Mouse (Mus musculus) C2C12 (cell line): ENCODE data around the gene Usf3. TPM values are rescaled to one million over a fixed set of nuclear protein-coding genes. Genes with fewer than 3 reads are reported as not detected.
A peak's percentile ranks its signal among the peaks of the same experiment; 100 is the strongest.

ENCODE experiments used
- H3K27me3 ChIP-seq: one replicate; pipeline ENCODE4 v1.6.1; 2011; ENCODE audit not compliant: control insufficient read depth, insufficient read depth, insufficient read length
- H3K36me3 ChIP-seq: one replicate; pipeline ENCODE4 v1.6.1; 2011; ENCODE audit not compliant: control insufficient read depth, insufficient read depth
- H3K4me3 ChIP-seq: one replicate; pipeline ENCODE4 v1.5.1; 2011; ENCODE audit warnings: mild to moderate bottlenecking, control low read depth; ENCODE audit not compliant: poor library complexity, insufficient read depth, severe bottlenecking
- H3K79me2 ChIP-seq: one replicate; pipeline ENCODE4 v1.6.1; 2011; ENCODE audit not compliant: control insufficient read depth, insufficient read depth
- H3K79me3 ChIP-seq: one replicate; pipeline ENCODE4 v1.6.1; 2011; ENCODE audit warnings: low read depth, control low read depth
- H3ac ChIP-seq: one replicate; pipeline ENCODE3; 2011; ENCODE audit warnings: low read depth; ENCODE audit not compliant: control insufficient read depth, insufficient read length
- CEBPB ChIP-seq: IDR thresholded peaks from one replicate; pipeline ENCODE4 v1.6.1; 2011; ENCODE audit warnings: low read depth, mild to moderate bottlenecking, control low read depth, moderate library complexity
- CTCF ChIP-seq: IDR thresholded peaks from one replicate; pipeline ENCODE4 v1.5.1; 2011; ENCODE audit not compliant: control insufficient read depth, insufficient read depth, insufficient read length
- FOSL1 ChIP-seq: IDR thresholded peaks from one replicate; pipeline ENCODE4 v1.8.0; 2011; ENCODE audit warnings: mild to moderate bottlenecking, low read length; ENCODE audit not compliant: poor library complexity, insufficient read depth, severe bottlenecking
- MAX ChIP-seq: IDR thresholded peaks from one replicate; pipeline ENCODE4 v1.6.1; 2011; ENCODE audit warnings: mild to moderate bottlenecking, control low read depth
- MYOD1 ChIP-seq: IDR thresholded peaks from one replicate; pipeline ENCODE4 v1.6.1; 2011; ENCODE audit warnings: low read depth; ENCODE audit not compliant: control insufficient read depth, insufficient read length
- MYOG ChIP-seq: IDR thresholded peaks from one replicate; pipeline ENCODE4 v1.6.1; 2011; ENCODE audit not compliant: control insufficient read depth, insufficient read length; ENCODE audit errors: extremely low read depth
- USF1 ChIP-seq: IDR thresholded peaks from one replicate; pipeline ENCODE4 v1.6.1; 2011; ENCODE audit warnings: low read depth, mild to moderate bottlenecking, control low read depth, moderate library complexity
- polyA plus RNA-seq: library from polyadenylated mRNA; unstranded; fragments of >200 nt; fragmentation: generic; extraction: Trizol; gene quantifications from one replicate; pipeline ENCODE4 v1.2.1, GENCODE M21; 2012; ENCODE audit warnings: missing spikeins

The Usf3 gene
- polyA plus RNA-seq, 1 experiment, result 2.2 TPM

DNA sequence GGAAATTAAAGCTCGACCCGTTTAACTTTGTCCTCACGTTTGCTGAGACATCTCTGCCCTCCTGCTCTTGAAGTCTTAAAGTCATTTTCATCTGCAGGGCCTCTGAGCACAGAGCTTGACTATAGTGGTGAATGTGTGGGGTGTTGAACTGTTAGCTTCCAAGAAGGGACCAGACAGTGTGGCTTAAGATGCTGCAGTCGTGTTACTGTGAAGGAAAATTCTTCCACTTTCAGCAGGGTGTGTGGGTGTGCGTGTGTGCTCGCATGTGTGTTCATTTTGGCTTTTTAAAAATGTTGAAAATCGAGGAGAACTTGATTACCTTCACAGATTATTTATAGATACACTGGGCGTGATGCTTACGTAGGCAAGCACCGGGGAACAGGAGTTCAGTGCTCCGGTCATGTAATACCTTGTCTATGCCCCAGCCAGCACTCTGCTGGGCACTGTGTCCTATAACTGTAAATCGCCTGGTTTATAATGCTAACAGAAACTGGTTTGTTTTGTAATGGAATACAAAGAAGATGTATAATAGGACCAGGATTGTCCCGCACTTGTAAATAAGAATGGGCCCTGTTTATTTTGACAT is 53.8 kb downstream of the Usf3 start:
- Histone ChIP-seq H3K79me2 (no peaks in the 10 kb centered on the region), H3ac (no peak overlapping the region), H3K4me3 (no peak overlapping the region), H3K79me3 (no peaks in the 10 kb centered on the region), H3K36me3 (no peaks in the 10 kb centered on the region), H3K27me3 (no peaks in the 10 kb centered on the region)
- no peak for TF ChIP-seq MYOG
- no peak for TF ChIP-seq FOSL1
- no peak for TF ChIP-seq MYOD1
- TF ChIP-seq CTCF, result no peak
- no peak for TF ChIP-seq CEBPB

DNA sequence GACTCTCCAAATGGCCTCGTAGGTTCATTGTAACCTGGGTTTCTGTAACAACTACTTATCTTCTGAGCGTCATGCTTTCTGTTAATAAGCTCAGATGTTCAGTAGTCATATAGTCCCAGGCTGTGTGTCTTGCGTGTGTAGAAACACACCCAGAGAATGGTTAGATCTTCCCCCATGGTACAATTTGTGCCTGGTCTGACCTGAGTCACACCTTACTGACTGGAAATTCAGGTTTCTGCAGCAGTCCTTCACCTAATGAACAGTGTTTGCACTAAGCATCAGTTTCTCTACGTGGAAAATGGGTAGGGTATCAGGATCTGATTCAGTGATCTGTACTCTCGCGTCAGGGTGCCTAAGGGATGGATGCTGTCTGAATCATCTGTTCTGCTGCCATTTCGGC is 60.0 kb downstream of the Usf3 start:
- Histone ChIP-seq H3K79me2 (no peaks in the 10 kb centered on the region), H3K36me3 (no peaks in the 10 kb centered on the region), H3ac (no peak overlapping the region), H3K4me3 (no peak overlapping the region), H3K27me3 (no peaks in the 10 kb centered on the region), H3K79me3 (no peaks in the 10 kb centered on the region)
- TF ChIP-seq CEBPB (no peak), MAX (no peak), USF1 (no peak), MYOD1 (no peak), MYOG (no peak), CTCF (no peak), FOSL1 (no peak)

DNA sequence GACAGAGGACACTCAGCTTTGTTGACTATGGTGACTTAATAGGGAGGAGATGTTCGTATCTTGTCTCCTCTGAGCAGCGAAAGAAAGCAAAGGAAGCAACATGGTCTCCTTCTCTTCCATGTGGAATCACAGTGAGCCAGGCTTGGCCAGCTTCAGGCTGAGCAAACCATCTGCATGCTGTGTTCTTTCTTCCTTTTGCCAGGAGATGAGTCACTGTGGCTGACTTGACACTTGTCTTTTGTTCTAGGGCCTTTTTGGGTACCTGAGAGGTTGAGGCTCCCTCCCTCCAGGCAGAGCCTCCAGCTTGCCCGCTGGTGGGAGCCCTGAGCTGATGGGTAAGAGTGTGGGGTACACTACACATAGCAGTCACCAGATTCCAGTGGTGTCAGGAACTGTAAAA is 64.8 kb downstream of the Usf3 start:
- H3K79me3 ChIP-seq, result no peaks in the 10 kb centered on the region
- no peak overlapping the region for H3K4me3 ChIP-seq
- H3K27me3 ChIP-seq, result no peaks in the 10 kb centered on the region
- no peaks in the 10 kb centered on the region for H3K36me3 ChIP-seq
- no peaks in the 10 kb centered on the region for H3K79me2 ChIP-seq
- H3ac ChIP-seq, result no peak overlapping the region
- TF ChIP-seq MAX, result no peak
- TF ChIP-seq MYOD1, result no peak
- no peak for TF ChIP-seq CTCF
- no peak for TF ChIP-seq MYOG

DNA sequence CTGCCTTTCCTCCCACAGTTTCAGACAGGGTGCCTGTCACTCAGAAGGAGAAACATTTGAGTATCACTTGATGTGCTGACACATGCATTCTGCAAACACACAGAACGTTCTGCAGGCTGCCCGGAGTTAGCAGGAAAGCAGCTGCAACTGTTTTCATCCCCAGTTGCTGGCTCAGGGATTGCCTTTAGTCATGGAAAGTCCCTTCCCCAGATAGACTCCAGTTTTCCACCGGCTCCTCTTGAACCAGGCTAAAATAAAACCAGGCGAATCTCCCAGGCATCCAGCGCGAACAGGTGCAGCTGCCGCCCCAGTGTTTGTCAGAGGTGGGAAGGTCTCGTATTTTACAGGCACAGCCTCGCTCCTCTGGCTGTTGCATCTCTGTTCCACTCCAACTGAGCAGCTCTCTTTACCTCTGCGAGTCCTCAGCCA is 65.8 kb downstream of the Usf3 start:
- H3K79me2 ChIP-seq, result no peaks in the 10 kb centered on the region
- H3ac ChIP-seq, result no peak overlapping the region
- no peaks in the 10 kb centered on the region for H3K79me3 ChIP-seq
- no peak for TF ChIP-seq CTCF
- no peak for TF ChIP-seq CEBPB
- peak; percentile 44 for TF ChIP-seq MYOD1
- no peak for TF ChIP-seq FOSL1
- H3K4me3 ChIP-seq, result no peak overlapping the region
- no peaks in the 10 kb centered on the region for H3K27me3 ChIP-seq
- H3K36me3 ChIP-seq, result no peaks in the 10 kb centered on the region

DNA sequence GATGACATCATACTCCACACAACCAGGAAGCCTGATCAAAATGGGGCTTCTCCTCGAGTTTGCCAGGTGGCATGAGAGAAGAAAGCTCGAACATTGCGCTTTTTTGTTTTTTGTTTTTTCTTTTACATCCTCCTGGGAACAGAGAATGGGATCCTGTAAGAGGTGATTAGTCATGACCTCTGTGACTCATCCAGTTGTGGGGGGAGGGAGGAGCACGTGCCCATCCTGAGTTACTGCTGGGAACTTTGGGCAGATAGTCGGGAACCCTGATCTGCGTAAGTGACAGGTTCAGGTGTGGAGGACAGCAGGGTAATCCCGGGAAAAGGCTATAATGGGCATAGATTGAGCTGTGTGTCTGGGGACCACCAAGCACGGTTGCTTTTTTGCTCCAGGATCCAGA is 67.4 kb downstream of the Usf3 start:
- no peak overlapping the region for H3K4me3 ChIP-seq
- peak; percentile 47 for TF ChIP-seq FOSL1
- no peak for TF ChIP-seq CTCF
- no peak for TF ChIP-seq MYOD1
- TF ChIP-seq USF1, result peak; percentile 87
- peak; percentile 61 for TF ChIP-seq MAX
- TF ChIP-seq CEBPB, result no peak
- no peak for TF ChIP-seq MYOG
- no peaks in the 10 kb centered on the region for H3K36me3 ChIP-seq
- no peak overlapping the region for H3ac ChIP-seq
- no peaks in the 10 kb centered on the region for H3K79me3 ChIP-seq
- H3K79me2 ChIP-seq, result no peaks in the 10 kb centered on the region
- H3K27me3 ChIP-seq, result no peaks in the 10 kb centered on the region

DNA sequence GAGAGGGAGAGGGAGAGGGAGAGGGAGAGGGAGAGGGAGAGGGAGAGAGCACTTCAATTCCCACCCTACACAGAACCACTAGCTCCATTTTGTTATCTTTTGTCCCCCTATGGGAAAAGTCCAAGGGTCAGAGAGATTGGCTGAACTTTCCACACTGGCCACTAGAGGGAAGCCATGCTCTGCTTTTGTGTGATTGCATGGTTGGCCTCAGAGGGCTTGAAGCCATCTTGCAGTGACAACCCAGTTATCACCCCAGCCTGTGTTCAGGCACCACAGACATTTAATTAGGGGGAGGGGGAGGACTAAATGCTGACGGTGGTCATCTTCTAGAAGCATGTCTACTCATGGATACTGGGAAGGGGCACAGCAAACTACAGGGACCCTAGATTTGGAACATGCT is 69.6 kb downstream of the Usf3 start:
- H3K79me3 ChIP-seq, result no peaks in the 10 kb centered on the region
- H3K27me3 ChIP-seq, result no peaks in the 10 kb centered on the region
- TF ChIP-seq MYOD1 (no peak), MAX (no peak), CTCF (peak; percentile 80)
- H3K36me3 ChIP-seq, result no peaks in the 10 kb centered on the region
- no peak overlapping the region for H3ac ChIP-seq
- no peaks in the 10 kb centered on the region for H3K79me2 ChIP-seq
- H3K4me3 ChIP-seq, result no peak overlapping the region
